Mouse (Mus musculus) thymus, postnatal 10 days (tissue): ENCODE measurements at regions not wholly inside any gene's neighbourhood (a gene's known extent, or its start where the extent isn't known, plus 50 kb on each side); places are given as distances from the start of the nearest gene placed in this dataset.

ENCODE experiments used
- DNase-seq, 2 experiments: peaks; one replicate each; pipeline ENCODE4 v3.0.0; 2021; ENCODE audit warnings: low spot score in 2 of 2

DNA sequence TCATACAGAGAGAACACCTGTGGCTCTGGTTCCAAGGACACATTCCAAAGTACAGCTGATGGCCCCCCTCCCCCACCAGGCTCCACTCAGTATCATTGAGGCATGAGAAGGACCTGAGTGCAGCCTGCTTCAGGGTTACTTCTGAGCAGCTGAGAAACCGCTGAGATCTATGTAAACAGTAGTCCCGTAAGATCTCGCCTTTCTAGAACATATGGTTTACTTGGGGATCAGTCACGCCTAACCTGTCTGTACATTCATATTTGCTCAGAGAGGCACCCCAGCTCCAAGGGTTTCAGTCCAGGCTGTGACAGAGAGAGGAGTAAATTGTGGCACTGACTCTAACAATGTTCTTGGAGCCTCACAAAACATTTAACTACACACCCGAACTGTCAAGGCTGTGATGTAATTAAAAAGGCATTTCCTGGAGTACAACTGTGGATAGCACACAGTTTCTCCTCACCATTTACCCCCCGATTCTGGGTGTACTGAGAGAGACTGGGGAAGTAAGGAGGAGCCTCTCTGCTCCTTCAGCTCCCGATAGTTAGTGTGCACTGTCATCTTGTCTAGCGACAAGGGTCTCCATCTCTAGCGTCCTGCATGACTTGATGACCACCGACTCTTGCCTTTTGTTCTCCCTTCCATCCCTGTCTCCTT, 155.7 kb downstream of the Dad1 start:
- DNase-seq: no peak

DNA sequence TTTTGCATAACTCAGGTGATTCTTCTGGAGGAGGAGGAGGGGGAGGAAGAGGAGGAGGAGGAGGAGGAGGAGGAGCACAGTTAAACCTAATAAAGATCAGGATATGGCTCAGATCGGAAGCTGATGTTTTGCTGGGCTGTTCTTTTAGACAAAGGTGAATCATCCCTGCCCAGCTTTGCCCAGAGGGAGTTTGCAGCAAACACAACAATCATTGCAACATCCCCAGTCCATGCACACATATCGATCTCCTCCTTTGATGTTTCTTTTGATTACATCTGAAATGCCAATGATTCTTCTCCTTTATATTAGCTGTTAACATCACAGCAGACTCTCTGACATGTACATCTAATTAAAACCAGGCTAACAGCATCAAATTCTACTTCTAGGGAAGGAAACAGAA, 156.9 kb downstream of the Dad1 start:
- DNase-seq: no peak

DNA sequence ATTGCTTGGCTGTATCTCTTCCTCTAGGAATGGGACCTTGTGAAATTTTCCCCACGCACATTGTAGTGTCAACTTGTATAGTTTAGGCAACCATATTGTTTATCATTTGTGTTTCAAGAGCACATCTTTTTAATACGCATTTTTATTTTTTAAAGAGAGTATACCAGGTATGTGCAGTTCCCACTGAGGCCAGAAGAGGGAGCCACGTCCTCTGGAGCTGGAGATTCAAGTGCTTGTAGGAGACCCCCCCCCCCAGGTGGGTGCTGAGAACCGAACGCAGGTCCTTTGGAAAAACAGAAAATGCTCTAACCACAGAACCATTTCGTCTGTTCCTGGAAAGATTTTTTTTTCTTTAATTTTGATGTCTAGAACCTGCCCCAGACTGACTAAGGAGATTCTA, 161.5 kb downstream of the Dad1 start:
- DNase-seq: no peak

DNA sequence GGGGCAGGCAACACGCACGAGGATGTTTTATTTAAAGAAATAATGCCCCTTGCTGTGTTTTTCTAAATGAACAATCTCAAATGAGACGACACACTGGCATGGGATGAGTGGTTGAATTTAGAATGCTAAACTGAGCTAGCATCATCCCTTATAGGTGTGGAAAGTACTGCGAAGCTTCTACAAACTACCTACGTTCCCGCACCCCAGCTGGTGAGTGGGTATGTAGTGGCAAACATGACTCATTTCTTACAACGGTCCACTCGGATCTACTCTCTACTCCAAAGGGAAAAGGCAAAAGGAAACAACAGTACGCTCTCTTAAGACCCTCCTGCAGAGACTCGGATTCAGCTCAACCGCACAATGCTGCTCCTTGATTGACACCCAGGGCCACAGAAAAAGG, 167.2 kb downstream of the Dad1 start:
- no peak for DNase-seq

DNA sequence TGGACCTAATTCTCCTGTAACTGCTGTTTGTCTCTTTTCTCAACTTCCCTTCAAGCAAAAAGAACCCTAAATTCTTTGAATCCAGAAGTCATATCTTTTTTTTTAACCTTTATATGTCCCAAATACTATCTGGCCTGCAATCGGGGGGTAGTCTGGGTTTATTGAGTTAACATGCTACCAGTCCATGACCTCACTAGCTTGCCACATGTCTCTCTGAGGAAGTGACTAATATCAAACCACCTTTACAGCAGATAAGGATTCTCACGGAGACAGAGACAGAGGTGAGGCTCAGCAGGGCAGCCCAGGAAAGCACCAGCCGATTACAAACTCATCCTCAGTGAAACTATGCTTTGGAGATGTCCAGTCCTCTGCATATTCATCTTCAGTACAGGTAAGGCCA, 179.2 kb downstream of the Dad1 start:
- DNase-seq: no peak

DNA sequence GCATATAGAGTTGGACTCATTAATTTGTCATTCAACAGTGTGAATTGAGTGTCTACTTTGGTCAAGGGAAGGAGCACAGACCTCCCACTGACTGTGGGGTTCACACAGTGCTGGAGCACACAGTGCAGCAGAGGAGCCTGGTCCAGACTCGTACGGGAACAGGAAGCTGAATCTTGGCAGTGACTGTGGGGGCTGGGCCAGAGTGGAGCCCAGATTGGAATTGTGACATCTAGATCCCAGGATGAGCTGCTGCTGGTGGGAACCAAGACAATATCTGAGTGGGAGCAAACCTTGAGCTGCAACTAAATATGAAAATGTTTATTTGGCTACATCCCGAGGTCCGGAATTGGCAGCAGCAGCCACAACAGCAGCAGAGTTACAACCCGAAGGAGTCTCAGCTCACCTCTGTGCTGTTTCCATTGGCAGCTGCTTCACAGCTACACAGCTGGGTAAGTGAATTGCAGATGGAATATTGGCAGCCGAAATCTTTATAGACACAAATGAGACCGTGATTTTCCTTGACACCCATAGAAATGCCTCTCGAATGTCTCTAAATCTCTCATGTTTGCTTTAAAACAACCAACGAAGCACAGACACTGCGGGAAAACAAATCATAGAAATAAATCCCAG, 181.5 kb downstream of the Dad1 start:
- no peak for DNase-seq

DNA sequence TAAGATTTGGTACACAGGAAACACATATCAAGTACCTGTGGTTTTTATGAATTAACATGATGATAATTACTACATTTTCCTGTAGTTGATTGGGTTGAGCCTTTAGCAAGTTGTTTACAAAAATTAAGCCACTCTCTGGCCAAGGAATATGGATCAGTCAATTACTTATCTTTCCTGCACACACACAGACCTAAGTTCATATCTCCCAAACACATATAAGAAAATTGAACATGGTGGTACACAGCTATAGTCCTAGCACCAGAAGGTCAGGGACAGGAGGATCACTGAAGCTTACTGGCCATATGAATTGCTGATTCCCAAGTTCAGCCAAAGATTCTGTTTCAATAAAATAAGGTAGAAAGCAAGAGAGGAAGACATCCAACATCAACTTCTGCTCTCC, 183.7 kb downstream of the Dad1 start:
- no peak for DNase-seq

DNA sequence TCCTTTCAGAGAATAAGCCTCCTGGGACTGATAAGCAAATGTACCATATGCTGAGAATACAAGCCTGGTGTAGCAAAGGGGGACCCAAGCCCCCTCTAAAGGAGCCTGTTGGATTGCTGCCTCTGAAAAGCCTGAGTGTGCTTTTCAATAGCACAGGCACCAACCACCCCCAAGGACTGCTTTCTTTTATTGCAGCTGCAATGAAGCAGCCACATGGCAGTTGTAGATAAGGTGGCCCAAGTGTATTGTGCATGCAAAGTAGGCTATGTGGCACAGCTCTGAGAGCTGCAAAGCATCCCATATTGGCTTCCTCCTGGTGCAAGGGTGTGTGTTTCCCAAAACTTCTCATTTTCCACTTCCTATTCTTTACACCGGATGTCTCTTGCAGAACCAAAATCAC, 185.2 kb downstream of the Dad1 start:
- DNase-seq: no peak

DNA sequence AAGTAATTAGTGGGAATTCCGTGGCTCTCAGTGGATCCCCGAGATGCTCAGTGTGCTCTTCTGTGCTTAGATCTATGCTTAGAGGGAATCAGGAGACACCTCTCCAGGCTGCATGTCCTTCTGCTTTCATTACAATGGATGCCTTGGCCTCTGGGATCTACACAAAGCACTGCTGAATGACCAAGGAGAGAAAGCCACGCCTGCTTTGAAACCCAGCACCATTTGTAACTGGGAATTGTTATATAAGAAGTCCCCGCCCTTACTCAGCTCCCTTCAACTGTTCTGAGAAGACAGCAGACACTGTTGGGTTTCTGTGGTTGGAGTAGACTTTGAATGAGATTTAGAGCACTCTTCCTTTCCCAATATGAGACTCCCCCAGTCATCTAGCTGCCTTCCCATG, 188.4 kb downstream of the Dad1 start:
- DNase-seq: no peak

DNA sequence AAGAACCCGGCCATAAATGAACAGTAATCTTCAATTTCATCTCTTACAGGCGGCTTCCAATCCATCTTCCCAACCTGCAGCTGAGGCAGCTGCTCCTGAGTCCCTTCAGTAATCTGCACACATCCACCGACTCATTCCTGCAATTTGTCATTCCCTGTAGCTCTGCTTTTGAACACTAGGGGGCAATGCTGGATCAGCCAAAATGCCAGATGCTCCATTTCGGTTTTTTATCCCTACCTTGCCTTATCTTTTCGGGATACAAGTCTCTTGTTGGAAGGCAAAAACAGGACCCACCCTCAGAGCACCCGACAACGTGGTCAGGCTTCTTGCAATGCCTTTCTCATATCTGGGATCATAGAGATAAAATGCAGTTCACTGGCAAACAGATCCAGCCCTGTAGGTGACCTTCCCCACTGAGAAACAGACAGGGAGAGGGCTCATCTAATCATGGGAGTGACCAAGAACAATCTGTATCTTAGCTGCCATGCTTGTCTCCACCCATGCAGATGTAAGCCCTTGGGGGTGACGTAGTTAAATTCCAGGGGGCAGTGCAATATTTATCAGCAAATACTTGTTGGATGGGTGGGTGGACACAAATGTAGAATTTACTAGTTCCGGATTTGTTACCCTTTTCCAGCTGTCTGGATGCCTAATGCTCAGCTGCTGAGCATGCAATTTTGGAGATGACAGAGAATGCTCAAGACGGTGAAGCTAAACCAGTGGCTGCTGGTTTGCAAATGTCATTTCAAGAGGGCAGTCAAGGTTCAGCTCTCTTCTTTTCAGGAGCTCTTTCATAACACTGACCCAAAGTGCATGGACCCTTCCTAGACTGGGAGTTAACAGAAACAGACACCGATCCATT, 189.1 kb downstream of the Dad1 start:
- DNase-seq: peak in 1 of 2 experiments; percentile 20

DNA sequence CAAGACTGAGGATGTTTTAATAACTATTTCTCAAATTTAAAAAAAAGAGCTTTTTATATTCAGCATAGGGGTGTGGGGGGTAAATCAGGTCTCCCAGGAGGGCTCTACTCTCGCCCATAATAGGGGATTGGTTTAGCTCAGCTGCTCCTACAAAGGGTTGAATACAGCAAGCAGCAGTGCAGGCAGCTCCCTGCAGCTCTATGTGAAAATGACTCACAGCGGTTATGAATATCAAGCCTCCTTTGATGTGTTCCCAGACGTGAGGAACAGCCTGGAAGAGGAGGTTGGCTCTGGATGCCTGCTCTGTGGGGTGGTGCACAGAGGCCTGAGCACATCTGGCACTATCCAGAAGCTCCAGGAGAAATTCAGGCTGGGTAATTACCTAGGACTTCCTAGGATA, 192.3 kb downstream of the Dad1 start:
- DNase-seq: no peak

DNA sequence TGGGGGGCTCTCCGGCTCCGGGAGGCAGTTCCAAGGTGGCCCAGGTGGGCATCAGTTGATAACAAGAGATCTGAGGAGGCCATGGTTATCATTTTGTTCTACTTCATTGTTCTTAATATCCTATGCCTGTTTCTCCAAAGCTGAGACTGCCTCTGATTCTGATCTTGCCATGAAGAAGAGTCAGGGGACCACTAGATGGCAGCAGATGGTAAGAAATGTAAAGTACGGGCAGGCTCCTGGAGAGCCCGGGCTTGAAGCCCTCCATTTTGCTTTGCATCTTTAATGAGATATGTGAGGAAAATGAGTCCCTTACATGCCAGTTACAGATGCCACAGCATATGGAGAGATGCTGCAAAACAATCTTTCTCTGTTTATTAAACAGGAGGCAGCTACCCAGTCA, 194.1 kb downstream of the Dad1 start:
- peak; percentile 36 to 68 for DNase-seq

DNA sequence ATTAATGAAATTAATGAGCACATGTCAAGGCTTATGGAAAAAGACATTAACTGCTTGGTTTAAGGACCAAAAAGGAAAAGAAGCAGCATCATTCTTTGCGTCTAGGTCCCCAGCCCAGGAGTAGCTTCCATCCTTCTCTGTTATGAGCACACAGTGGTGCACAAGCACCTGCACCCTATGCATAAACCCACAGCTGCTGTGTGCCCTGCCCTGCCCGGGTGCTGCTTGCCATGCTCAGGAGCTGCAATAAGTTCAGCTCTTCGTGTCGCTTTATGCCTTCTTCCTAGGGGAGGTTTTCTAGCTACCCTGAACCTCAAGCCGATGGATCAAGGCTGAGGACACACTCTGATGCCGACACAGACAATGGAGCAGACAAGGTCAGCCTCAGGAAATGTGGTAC, 194.8 kb downstream of the Dad1 start:
- DNase-seq: peak; percentile 38 to 42

DNA sequence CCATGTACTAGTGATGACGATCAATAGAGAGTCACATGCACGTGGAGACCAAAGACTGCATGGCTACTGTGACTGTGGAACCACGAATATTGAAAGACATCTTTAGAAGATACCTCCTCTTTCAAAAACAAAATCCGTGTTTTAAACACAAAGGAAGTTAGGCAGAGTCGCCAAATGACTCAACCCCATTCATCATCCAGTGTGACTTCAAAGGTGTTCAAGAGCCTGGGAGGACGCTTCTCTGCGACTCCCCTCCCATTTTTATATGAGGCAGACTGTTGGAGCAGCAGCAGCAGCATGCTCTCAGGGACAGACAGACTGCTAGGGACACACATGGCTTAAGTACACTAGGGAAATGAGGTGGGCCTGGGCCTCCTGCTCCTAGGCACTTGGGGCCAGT, 197.2 kb downstream of the Dad1 start:
- no peak for DNase-seq

DNA sequence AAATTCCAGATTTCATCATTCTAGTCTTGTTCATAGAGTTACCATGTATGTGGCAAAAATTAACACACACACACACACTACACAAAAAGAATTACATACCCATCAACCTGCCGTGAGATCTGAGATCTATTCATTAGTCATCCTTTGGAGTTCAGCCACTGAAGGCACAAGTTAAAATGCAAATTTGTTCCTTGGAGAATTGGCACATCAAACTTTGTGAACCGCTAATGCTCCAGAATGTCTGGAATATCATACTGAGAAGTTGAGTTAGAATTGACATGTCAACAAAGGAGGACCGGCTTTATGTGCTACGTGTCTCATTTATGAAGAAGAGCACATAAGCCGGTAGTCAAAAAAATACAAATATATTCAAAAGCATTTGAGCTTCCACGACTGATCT, 198.5 kb downstream of the Dad1 start:
- DNase-seq: no peak

DNA sequence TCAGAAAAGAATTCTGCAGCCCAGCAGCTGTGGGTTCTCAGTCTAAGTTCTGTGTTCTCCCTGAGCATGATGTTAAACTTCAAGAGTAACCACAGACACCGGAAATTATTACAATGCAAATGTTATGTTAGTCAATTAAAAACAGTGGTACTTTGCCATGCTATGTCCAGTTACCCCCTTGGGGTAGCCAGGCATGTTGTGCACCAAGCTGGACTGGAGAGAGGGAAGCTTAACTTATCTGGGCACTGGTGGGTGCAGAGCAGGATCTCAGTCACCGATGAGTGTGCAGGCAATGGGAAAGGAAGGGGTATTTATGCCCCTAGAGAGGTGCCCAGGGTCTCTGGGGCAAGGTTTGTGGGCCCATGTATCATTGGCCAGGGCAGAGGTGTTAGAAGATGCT, 211.6 kb downstream of the Dad1 start:
- no peak for DNase-seq

DNA sequence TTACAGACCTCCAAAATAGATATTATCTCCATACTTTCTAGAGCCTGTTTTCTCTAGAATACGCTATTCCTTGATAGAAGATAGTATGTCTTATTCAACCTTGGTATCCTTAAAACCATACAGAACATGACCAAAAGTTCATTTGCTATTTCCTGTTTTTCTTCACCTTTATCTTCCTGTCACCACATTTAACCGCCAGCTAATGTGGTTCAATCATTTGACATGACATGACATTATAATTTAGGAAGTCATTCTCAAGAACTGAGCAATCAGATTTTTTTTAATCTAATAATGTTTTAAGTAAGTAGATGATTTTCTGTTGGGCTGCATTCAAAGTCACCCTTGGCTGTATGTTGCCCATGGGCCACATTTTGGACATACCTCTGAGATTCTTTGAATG, 213.3 kb downstream of the Dad1 start:
- DNase-seq: no peak

DNA sequence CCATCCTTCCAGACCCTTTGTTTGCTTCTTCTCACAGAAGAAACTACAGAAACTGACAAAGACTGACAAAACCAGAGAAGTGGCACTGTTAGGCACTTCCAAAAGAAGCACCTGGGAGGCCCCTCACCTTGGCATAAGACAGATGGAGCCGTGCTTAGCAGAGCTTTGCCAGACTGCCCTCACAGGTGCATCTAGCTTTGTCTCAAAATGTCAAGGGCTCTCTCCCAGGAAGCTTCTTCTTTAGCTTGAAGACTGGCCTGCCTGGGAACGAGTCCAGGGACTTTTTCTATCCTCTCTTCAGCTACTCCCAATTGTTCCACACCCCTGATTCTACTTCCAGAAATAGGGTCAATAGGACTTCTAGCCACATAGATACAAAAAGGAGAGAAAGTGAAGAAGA, 219.4 kb downstream of the Dad1 start:
- DNase-seq: no peak

DNA sequence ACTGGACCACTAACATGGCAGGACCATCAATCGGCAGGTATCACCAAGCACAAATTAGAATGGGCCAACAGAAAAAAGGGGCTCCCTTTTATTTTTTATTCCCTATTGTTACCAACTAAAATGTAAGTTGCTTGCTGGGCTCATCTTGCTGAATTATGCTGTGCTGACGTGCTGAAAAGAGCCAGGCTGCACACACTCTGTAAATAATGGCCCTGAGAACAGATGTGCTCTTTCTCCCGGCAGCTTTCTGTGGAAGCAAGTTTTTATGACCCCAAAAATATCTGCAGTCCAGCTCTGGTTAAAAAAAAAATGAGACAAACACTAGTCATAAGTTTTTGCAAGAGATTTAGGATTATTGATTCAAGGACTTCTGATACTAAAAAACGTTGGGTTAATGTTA, 230.4 kb downstream of the Dad1 start:
- no peak for DNase-seq

DNA sequence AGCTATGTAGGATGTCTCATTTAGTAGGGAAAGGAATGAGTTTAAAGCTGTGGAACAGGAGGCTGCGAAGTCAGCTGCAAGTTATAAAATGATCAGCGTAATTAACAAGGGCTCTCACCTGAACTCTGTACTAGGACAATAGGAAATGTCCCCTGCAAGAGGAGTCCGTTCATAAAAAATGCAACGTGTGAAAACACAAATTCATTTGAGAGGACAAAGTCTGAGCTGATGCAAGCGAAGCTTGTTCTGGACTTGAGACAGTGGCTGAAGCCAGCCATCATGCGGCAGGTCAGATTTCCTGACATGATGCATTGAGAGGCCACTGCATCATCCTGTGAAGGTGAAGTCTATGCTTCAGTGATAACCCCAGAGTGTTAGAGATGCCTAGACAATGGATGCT, 232.5 kb downstream of the Dad1 start:
- no peak for DNase-seq

DNA sequence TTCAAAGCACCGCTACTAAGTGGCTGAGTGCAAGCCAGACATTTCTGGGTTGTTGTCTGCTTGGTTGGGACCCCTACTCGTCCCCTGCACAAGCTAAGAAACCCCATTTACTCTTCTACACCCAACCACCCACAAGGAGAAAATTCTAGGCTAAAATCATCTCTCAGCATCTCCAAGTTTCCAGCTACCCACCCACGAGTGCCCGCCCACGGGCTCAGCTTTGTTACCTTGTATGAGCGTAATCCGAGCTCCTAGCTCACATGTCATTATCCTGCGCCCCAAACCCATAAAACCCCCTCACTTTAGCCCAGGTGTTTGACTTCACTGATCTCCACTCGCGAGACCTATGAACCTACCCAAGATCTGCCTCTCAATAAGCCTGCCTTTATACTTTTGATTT, 239.3 kb downstream of the Dad1 start:
- no peak for DNase-seq

DNA sequence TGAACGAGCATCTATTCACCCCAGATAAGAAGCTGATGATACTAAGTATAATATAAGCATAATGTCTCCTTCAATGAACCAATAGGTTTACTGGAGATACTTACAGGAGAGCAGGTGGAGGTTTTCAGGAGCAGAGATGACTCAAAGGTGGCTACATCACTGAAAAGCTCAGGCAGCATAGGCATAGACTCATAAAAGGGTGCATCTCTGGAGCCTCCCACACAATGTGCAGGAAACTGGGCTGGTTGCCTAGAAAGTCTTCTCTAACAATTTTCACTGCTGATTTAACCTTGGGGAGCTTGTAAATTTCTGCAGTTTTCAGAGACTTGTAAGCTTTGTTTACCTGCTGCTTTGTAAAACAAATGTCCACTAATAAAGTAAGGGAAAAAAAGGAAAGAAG, 251.8 kb downstream of the Dad1 start:
- DNase-seq: no peak

DNA sequence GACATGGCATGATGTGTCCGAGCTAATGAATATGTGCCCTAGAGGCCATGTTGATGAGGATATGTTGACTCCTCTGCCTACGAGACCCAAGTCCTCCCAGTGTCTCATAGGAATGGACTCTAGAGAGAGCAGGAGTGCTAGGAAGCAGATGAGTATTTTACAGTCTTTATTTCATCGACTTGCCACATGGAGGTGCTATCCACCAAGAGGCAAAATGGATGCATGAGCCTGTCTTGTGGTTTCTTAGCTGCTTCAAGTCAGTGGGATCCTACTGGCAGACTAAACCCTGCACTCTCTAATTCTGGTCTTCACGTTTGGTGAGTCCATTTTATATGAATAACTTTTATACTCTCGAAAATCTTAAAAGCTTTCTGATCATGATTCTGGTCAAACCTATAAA, 253.4 kb downstream of the Dad1 start:
- DNase-seq: peak; percentile 14 to 20
